Mouse (Mus musculus) hindbrain, postnatal 0 days (tissue): ENCODE data around the gene Txnip. TPM values are rescaled to one million over a fixed set of nuclear protein-coding genes. Genes with fewer than 3 reads are reported as not detected.

Experiments
- ATAC-seq: fragments of 200-750 bp; cut with Nextera tagmentation; 2 replicates; pipeline ENCODE4 v1.8.0; 2017; ENCODE audit warnings: mild to moderate bottlenecking, moderate TSS enrichment, moderate library complexity
- DNase-seq: peaks from one replicate; pipeline ENCODE4 v3.0.0-alpha.2; 2015; ENCODE audit warnings: low spot score
- H3K27ac ChIP-seq: fragments of 300-500 bp; sonication (generic); 2 replicates; pipeline ENCODE4 v1.5.1; 2014; ENCODE audit warnings: mild to moderate bottlenecking
- H3K27me3 ChIP-seq: fragments of 300-500 bp; sonication (generic); 2 replicates; pipeline ENCODE4 v1.6.1; 2014; ENCODE audit warnings: low read length, mixed read lengths; ENCODE audit not compliant: insufficient read depth
- H3K36me3 ChIP-seq: fragments of 300-500 bp; sonication (generic); 2 replicates; pipeline ENCODE4 v1.6.1; 2014; ENCODE audit warnings: low read length, mixed read lengths; ENCODE audit not compliant: insufficient read depth
- H3K4me1 ChIP-seq: fragments of 300-500 bp; sonication (generic); 2 replicates; pipeline ENCODE4 v1.6.1; 2014; ENCODE audit warnings: antibody characterized with exemption, low read length, mixed read lengths; ENCODE audit not compliant: insufficient read depth
- H3K4me2 ChIP-seq: fragments of 300-500 bp; sonication (generic); 2 replicates; pipeline ENCODE4 v1.6.1; 2014; ENCODE audit warnings: low read depth, mild to moderate bottlenecking, low read length, moderate library complexity, mixed read lengths
- H3K4me3 ChIP-seq: fragments of 300-500 bp; sonication (generic); 2 replicates; pipeline ENCODE4 v1.5.1; 2014; ENCODE audit warnings: low read length
- H3K9ac ChIP-seq: fragments of 300-500 bp; sonication (generic); replicated peaks from 2 replicates; pipeline ENCODE4 v1.6.1; 2014; ENCODE audit warnings: mild to moderate bottlenecking, low read length, moderate library complexity, mixed read lengths
- H3K9me3 ChIP-seq: fragments of 300-500 bp; sonication (generic); 2 replicates; pipeline ENCODE4 v1.6.1; 2016; ENCODE audit warnings: low read length, mixed read lengths
- CTCF ChIP-seq: IDR thresholded peaks from 2 replicates; pipeline ENCODE4 v1.5.1; 2016; ENCODE audit warnings: antibody characterized with exemption, control low read depth, low read depth
- WGBS: fragments of 180-500 bp; shearing (Covaris S2); extraction: QIAGEN DNeasy Blood & Tissue Kit; methylation state at CpG from one replicate; pipeline ENCODE4 v1.1.7; 2014; 5-methylcytosine and 5-hydroxymethylcytosine counted together
- polyA plus RNA-seq: library from polyadenylated mRNA; unstranded; fragments of >200 nt; fragmentation: Nextera tagmentation; extraction: Ambion mirVana; gene quantifications from 2 replicates; pipeline ENCODE4 v1.2.1, GENCODE M21; 2015
- total RNA-seq: library from RNA; depleted of rRNA; stranded (reverse); fragments of >200 nt; gene quantifications from 2 replicates; pipeline ENCODE4 v1.2.3, GENCODE M21; 2014

Gene Txnip
- total and polyA plus RNA-seq, 2 experiments from 2014 or later: 148 to 222 TPM

GRCm38 (mm10) chr3:96596228-96596707 is 38.5 kb downstream of the Txnip start, which contains the start of gene Ankrd34a:
Gene Ankrd34a, plus strand, starts transcription at chr3:96596636.
- peak within 1 kb of the TSS; percentile 69 for H3K9ac ChIP-seq
- TF ChIP-seq CTCF: no peak
- no peaks in the 10 kb centered on the region for H3K9me3 ChIP-seq
- no peak for ATAC-seq
- whole genome bisulfite sequencing: under 1% methylated on average over 15 of the region's 23 CpGs
- DNase-seq: peak; percentile 68
- peak within 1 kb of the TSS; percentile 81 for H3K4me2 ChIP-seq
- peak within 1 kb of the TSS; percentile 77 for H3K27ac ChIP-seq
- no peaks in the 10 kb centered on the region for H3K27me3 ChIP-seq
- H3K4me3 ChIP-seq: peak within 1 kb of the TSS; percentile 52
- H3K4me1 ChIP-seq: peaks cover 27% of the 10 kb centered on the region
- no peaks in the 10 kb centered on the region for H3K36me3 ChIP-seq

- H3K27ac ChIP-seq: peak overlapping the region; percentile 77
- peaks cover 27% of the 10 kb centered on the region for H3K4me1 ChIP-seq
- H3K9me3 ChIP-seq: no peaks in the 10 kb centered on the region
- peak overlapping the region; percentile 81 for H3K4me2 ChIP-seq
- WGBS: 2% methylated on average over 9 of the region's 12 CpGs
- TF ChIP-seq CTCF: no peak
- H3K9ac ChIP-seq: peak overlapping the region; percentile 69
- no peaks in the 10 kb centered on the region for H3K27me3 ChIP-seq
- peak; percentile 57 for DNase-seq
- H3K4me3 ChIP-seq: peak overlapping the region; percentile 52
- ATAC-seq: no peak
- no peaks in the 10 kb centered on the region for H3K36me3 ChIP-seq
Measured at GRCm38 (mm10) chr3:96596855-96597254, 39.1 kb downstream of the Txnip start.

- peak overlapping the region; percentile 69 for H3K9ac ChIP-seq
- no peak for TF ChIP-seq CTCF
- peak; percentile 0; the same call in 1 of the 2 replicates for ATAC-seq
- no peaks in the 10 kb centered on the region for H3K27me3 ChIP-seq
- peaks cover 28% of the 10 kb centered on the region for H3K4me1 ChIP-seq
- under 1% methylated on average over 40 of the region's 40 CpGs for WGBS
- H3K27ac ChIP-seq: peak overlapping the region; percentile 77
- DNase-seq: peak; percentile 60
- H3K9me3 ChIP-seq: no peaks in the 10 kb centered on the region
- no peaks in the 10 kb centered on the region for H3K36me3 ChIP-seq
- H3K4me2 ChIP-seq: peak overlapping the region; percentile 81
- H3K4me3 ChIP-seq: peak overlapping the region; percentile 52
Measured at GRCm38 (mm10) chr3:96597435-96597891, 39.7 kb downstream of the Txnip start.

- Histone ChIP-seq H3K4me3 (peak overlapping the region; percentile 52), H3K9ac (peak overlapping the region; percentile 69), H3K36me3 (no peaks in the 10 kb centered on the region), H3K27me3 (no peaks in the 10 kb centered on the region), H3K4me1 (peaks cover 36% of the 10 kb centered on the region), H3K27ac (peak overlapping the region; percentile 77), H3K9me3 (no peaks in the 10 kb centered on the region), H3K4me2 (peak overlapping the region; percentile 81)
- WGBS: 1% methylated on average over 51 of the region's 54 CpGs
- ATAC-seq: no peak
- TF ChIP-seq CTCF: no peak
- DNase-seq: peak; percentile 79
Measured at GRCm38 (mm10) chr3:96598156-96599068, 40.7 kb downstream of the Txnip start.

DNA sequence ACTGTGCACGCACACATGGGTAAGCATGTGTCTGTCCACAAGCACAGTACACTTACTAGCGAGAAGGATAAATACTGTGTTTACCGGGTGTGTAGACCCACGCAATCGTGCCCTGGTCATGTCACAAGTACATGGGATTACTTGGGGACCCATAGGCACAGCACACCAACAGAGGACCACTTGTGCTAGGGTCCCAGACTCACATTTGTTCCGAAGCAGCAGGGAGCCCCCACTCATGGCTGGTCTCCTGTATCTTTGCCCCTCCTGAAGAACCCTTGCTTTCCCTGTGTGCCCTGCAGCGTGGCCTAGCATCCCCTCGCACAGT is 41.3 kb downstream of the Txnip start:
- peaks cover 43% of the 10 kb centered on the region for H3K4me1 ChIP-seq
- 59% methylated on average over 8 of the region's 8 CpGs for WGBS

GRCm38 (mm10) chr3:96599411-96599810 is 41.7 kb downstream of the Txnip start:
- Histone ChIP-seq H3K9me3 (no peaks in the 10 kb centered on the region), H3K4me3 (no peak overlapping the region), H3K4me1 (peaks cover 45% of the 10 kb centered on the region), H3K9ac (no peak overlapping the region), H3K4me2 (no peak overlapping the region; the same call in 1 of the 2 replicates), H3K27me3 (no peaks in the 10 kb centered on the region), H3K27ac (no peak overlapping the region), H3K36me3 (no peaks in the 10 kb centered on the region)
- ATAC-seq (no peak), DNase-seq (no peak)
- WGBS: 78% methylated on average over 3 of the region's 3 CpGs
- TF ChIP-seq CTCF: no peak

More for the DNA sequence above, 41.3 kb downstream of the Txnip start:
- DNase-seq: no peak
- H3K9me3 ChIP-seq: no peaks in the 10 kb centered on the region
- peak overlapping the region; percentile 69 for H3K9ac ChIP-seq
- H3K27me3 ChIP-seq: no peaks in the 10 kb centered on the region
- no peaks in the 10 kb centered on the region for H3K36me3 ChIP-seq
- H3K4me2 ChIP-seq: peak overlapping the region; percentile 81
- peak overlapping the region; percentile 77; the same call in 1 of the 2 replicates for H3K27ac ChIP-seq
- ATAC-seq: no peak
- peak overlapping the region; percentile 52 for H3K4me3 ChIP-seq
- no peak for TF ChIP-seq CTCF
